Mouse (Mus musculus): Measurements from ENCODE around the gene Fmnl2. TPM values are rescaled to one million over a fixed set of nuclear protein-coding genes. Genes with fewer than 3 reads are reported as not detected.

Gene Fmnl2
- 56.9 TPM for polyA plus RNA-seq (2014; fragmentation: Illumina TruSeq; extraction: RNeasy Lipid Tissue Mini Kit (QIAGEN cat#74804); ENCODE audit: low read depth, low replicate concordance)

DNA sequence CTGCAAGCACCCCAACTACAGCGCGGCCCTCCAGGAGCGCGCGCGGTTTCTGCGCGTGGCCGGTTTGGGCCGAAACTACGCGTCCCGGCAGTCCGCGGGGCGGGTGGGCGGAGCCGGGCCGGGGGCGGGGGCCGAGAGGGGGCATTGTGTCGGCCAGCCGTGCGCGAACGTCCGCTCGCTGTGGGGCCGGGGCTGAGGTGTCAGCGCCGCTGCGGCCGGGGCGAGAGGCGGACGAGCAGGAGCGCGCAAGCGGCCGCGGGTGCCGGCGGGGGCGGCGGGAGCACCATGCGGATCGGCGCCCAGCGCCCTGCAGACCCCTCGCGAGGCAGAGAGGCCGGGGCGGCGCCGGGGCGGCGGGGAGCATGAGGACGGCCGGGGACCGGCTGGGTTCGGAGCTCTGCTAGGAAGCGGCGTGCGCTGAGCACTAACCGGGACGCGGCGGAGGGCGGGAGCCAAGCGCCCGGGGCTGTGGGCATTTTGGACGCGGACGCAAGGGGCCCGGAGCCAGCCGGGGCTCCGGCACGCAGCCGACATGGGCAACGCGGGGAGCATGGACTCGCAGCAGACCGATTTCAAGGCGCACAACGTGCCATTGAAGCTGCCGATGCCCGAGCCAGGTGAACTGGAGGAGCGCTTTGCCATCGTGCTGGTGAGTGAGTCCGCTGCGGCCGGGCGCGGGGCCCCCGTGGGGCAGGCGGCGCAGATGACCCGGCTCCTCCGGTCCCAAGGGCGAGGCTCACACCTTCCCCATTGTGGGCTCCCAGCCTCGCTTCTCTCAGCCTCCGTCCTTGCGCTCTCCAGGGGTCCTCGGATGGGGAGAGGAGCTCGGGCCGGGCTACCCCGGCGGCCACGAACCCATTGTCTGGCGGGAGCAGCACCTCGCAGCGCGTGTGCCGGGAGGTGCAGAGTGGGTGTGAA lies at the start of gene Fmnl2:
Fmnl2 (plus strand) TSS at position 250 of the 918 bp plus-strand sequence.

Other genes with a start within 250 kb of the Fmnl2 start
- gene Cacnb4, start 181.0 kb upstream of the Fmnl2 start, polyA plus RNA-seq (2014; fragmentation: Illumina TruSeq; extraction: RNeasy Lipid Tissue Mini Kit (QIAGEN cat#74804); ENCODE audit: low read depth, low replicate concordance) = 0.70 TPM
- gene Stam2, start 115.6 kb upstream of the Fmnl2 start, polyA plus RNA-seq (2014; fragmentation: Illumina TruSeq; extraction: RNeasy Lipid Tissue Mini Kit (QIAGEN cat#74804); ENCODE audit: low read depth, low replicate concordance) = 48.6 TPM

All from adrenal gland, adult 10 weeks (tissue).